26 mouse cellular contexts compared by ENCODE assay signal in genomic region chr6:23361842-23362451, GRCm38 (mm10).
DNase-seq lines count a peak whose midpoint lies in the region; ATAC-seq and TF ChIP-seq lines count a peak whose summit lies in the region.
"Had no signal": no experiment of that assay in that cellular context is flagged by ENCODE, and none has a peak within 500 bp of the region (broad histone marks: within the 10 kb centered on the region; RNA-seq: fewer than 3 reads in every experiment).

No protein-coding gene starts in this region.

- no peak overlapping the region for H3K27ac ChIP-seq in hindbrain, embryonic 13.5 days
- H3K27ac ChIP-seq in hindbrain, embryonic 10.5 days = no peak overlapping the region
- H3K27ac ChIP-seq in midbrain, embryonic 13.5 days = no peak overlapping the region
- no peak overlapping the region for H3K27ac ChIP-seq in midbrain, embryonic 14.5 days (replicated peaks; ENCODE audit: low read depth, low read length)
- H3K27ac ChIP-seq in hindbrain, embryonic 16.5 days (ENCODE audit: low read depth, low read length) = no peak overlapping the region
- H3K27ac ChIP-seq: embryonic facial prominence, embryonic 10.5 days; embryonic facial prominence, embryonic 13.5 days; forebrain, embryonic 12.5 days; forebrain, embryonic 15.5 days; heart, adult 2 months; heart, embryonic 10.5 days; heart, embryonic 13.5 days had no signal

- H3K4me3 ChIP-seq in hindbrain, embryonic 13.5 days = no peak overlapping the region
- no peak overlapping the region for H3K4me3 ChIP-seq in hindbrain, embryonic 10.5 days
- H3K4me3 ChIP-seq in midbrain, embryonic 13.5 days (replicated peaks) = no peak overlapping the region
- no peak overlapping the region for H3K4me3 ChIP-seq in midbrain, embryonic 14.5 days (replicated peaks; ENCODE audit: low read depth, low read length)
- no peak overlapping the region for H3K4me3 ChIP-seq in hindbrain, embryonic 16.5 days (ENCODE audit: low read length)
- H3K4me3 ChIP-seq: embryonic facial prominence, embryonic 10.5 days; embryonic facial prominence, embryonic 13.5 days; erythroblast, embryonic 14.5 days; forebrain, embryonic 12.5 days; forebrain, embryonic 15.5 days; heart, adult 2 months; heart, embryonic 10.5 days; heart, embryonic 13.5 days had no signal

- H3K4me1 ChIP-seq in hindbrain, embryonic 13.5 days (replicated peaks) = peaks cover 14% of the 10 kb centered on the region
- H3K4me1 ChIP-seq in hindbrain, embryonic 10.5 days (replicated peaks) = peaks cover 13% of the 10 kb centered on the region
- peaks cover 8% of the 10 kb centered on the region; the same call in 1 of the 2 replicates for H3K4me1 ChIP-seq in midbrain, embryonic 13.5 days (replicated peaks)
- 0 out of 2 replicates have a peak, but pooled peaks cover 4% of the 10 kb centered on the region for H3K4me1 ChIP-seq in midbrain, embryonic 14.5 days (ENCODE audit: control insufficient read depth, insufficient read depth, low read length)
- no peaks in the 10 kb centered on the region for H3K4me1 ChIP-seq in hindbrain, embryonic 16.5 days (ENCODE audit: control insufficient read depth, insufficient read depth, low read depth, low read length)
- H3K4me1 ChIP-seq: embryonic facial prominence, embryonic 10.5 days; embryonic facial prominence, embryonic 13.5 days; forebrain, embryonic 15.5 days; heart, embryonic 10.5 days; heart, embryonic 13.5 days had no signal

- peak; percentile 54; the same call in 1 of the 2 replicates for ATAC-seq in hindbrain, embryonic 13.5 days (ENCODE audit: low FRiP score)
- peak; percentile 66 for ATAC-seq in midbrain, embryonic 13.5 days
- no peak for ATAC-seq in midbrain, embryonic 14.5 days (ENCODE audit: low FRiP score, low TSS enrichment)
- 0 out of 2 replicates have a peak, but pooled peaks have one; percentile 11 for ATAC-seq in hindbrain, embryonic 16.5 days
- ATAC-seq: CD4-positive, CD25-positive, alpha-beta regulatory T cell, adult 4 months; forebrain, embryonic 15.5 days had no signal

- no peak overlapping the region for H3K9ac ChIP-seq in hindbrain, embryonic 13.5 days
- H3K9ac ChIP-seq in midbrain, embryonic 13.5 days (replicated peaks) = no peak overlapping the region
- no peak overlapping the region for H3K9ac ChIP-seq in midbrain, embryonic 14.5 days (replicated peaks; ENCODE audit: low read length)
- H3K9ac ChIP-seq in hindbrain, embryonic 16.5 days (ENCODE audit: low read depth, low read length) = no peak overlapping the region
- H3K9ac ChIP-seq: embryonic facial prominence, embryonic 13.5 days; forebrain, embryonic 12.5 days; forebrain, embryonic 15.5 days; heart, embryonic 13.5 days had no signal

- no peak for TF ChIP-seq POLR2A in brain, embryonic 14.5 days (IDR thresholded peaks at IDR 0.05; ENCODE audit: borderline replicate concordance, extremely low read depth, insufficient read depth, insufficient read length, poor library complexity, severe bottlenecking)

- 43% methylated on average over 8 of the region's 8 CpGs for WGBS in hindbrain, embryonic 13.5 days
- 82% methylated on average over 8 of the region's 8 CpGs for WGBS in hindbrain, embryonic 10.5 days
- WGBS in midbrain, embryonic 13.5 days = 47% methylated on average over 8 of the region's 8 CpGs
- WGBS in midbrain, embryonic 14.5 days = 36% methylated on average over 8 of the region's 8 CpGs
- WGBS in hindbrain, embryonic 16.5 days = 54% methylated on average over 8 of the region's 8 CpGs

- DNase-seq in hindbrain, embryonic 10.5 days (ENCODE audit: low spot score) = no peak
- no peak for DNase-seq in midbrain, embryonic 14.5 days
- peak; percentile 30 for DNase-seq in brain, embryonic 14.5 days (ENCODE audit: low read depth)
- no peak for DNase-seq in urinary bladder, adult 18-20 months (ENCODE audit: low spot score in 2 of 2)
- DNase-seq: adrenal gland, adult 2 months; adrenal gland, postnatal 14 days; cerebellum, adult 11-12 months; cerebellum, adult 8-10 months; cerebellum, postnatal 10 days; cerebellum, postnatal 36 days; embryo, embryonic 11 days; gastrocnemius, postnatal 25 days; heart, adult 2 months; heart, postnatal 14 days; heart, postnatal 4 days had no signal

- H3K27me3 ChIP-seq in hindbrain, embryonic 13.5 days = no peaks in the 10 kb centered on the region
- H3K27me3 ChIP-seq in hindbrain, embryonic 10.5 days (ENCODE audit: insufficient read depth, poor library complexity, severe bottlenecking) = no peaks in the 10 kb centered on the region
- H3K27me3 ChIP-seq in midbrain, embryonic 13.5 days = 0 out of 2 replicates have a peak, but pooled peaks cover 7% of the 10 kb centered on the region
- H3K27me3 ChIP-seq in midbrain, embryonic 14.5 days (ENCODE audit: control insufficient read depth, insufficient read depth, low read length) = no peaks in the 10 kb centered on the region
- no peaks in the 10 kb centered on the region for H3K27me3 ChIP-seq in hindbrain, embryonic 16.5 days (replicated peaks; ENCODE audit: control insufficient read depth, insufficient read depth, low read length)
- H3K27me3 ChIP-seq: embryonic facial prominence, embryonic 13.5 days; forebrain, embryonic 15.5 days; heart, embryonic 13.5 days had no signal

- H3K36me3 ChIP-seq in hindbrain, embryonic 13.5 days = no peaks in the 10 kb centered on the region
- H3K36me3 ChIP-seq in hindbrain, embryonic 10.5 days = no peaks in the 10 kb centered on the region
- no peaks in the 10 kb centered on the region for H3K36me3 ChIP-seq in midbrain, embryonic 13.5 days
- no peaks in the 10 kb centered on the region for H3K36me3 ChIP-seq in midbrain, embryonic 14.5 days (ENCODE audit: control insufficient read depth, insufficient read depth, low read length)
- no peaks in the 10 kb centered on the region for H3K36me3 ChIP-seq in hindbrain, embryonic 16.5 days (ENCODE audit: control insufficient read depth, insufficient read depth, low read length)
- H3K36me3 ChIP-seq: embryonic facial prominence, embryonic 10.5 days; embryonic facial prominence, embryonic 13.5 days; forebrain, embryonic 12.5 days; forebrain, embryonic 15.5 days; heart, embryonic 10.5 days; heart, embryonic 13.5 days had no signal

- TF ChIP-seq CTCF in brain, embryonic 14.5 days (IDR thresholded peaks at IDR 0.05; ENCODE audit: borderline replicate concordance, extremely low read depth, insufficient read depth, insufficient read length) = no peak

- H3K9me3 ChIP-seq in hindbrain, embryonic 13.5 days = no peaks in the 10 kb centered on the region
- no peaks in the 10 kb centered on the region for H3K9me3 ChIP-seq in hindbrain, embryonic 10.5 days
- H3K9me3 ChIP-seq in midbrain, embryonic 13.5 days = no peaks in the 10 kb centered on the region
- H3K9me3 ChIP-seq in midbrain, embryonic 14.5 days (ENCODE audit: control insufficient read depth, low read length) = no peaks in the 10 kb centered on the region
- H3K9me3 ChIP-seq in hindbrain, embryonic 16.5 days (ENCODE audit: control insufficient read depth, low read length) = no peaks in the 10 kb centered on the region
- H3K9me3 ChIP-seq: embryonic facial prominence, embryonic 10.5 days; embryonic facial prominence, embryonic 13.5 days; forebrain, embryonic 12.5 days; forebrain, embryonic 15.5 days; heart, embryonic 10.5 days; heart, embryonic 13.5 days had no signal

- no peak overlapping the region for H3K4me2 ChIP-seq in hindbrain, embryonic 13.5 days
- H3K4me2 ChIP-seq in midbrain, embryonic 13.5 days (replicated peaks) = no peak overlapping the region
- no peak overlapping the region for H3K4me2 ChIP-seq in midbrain, embryonic 14.5 days (ENCODE audit: low read length)
- no peak overlapping the region for H3K4me2 ChIP-seq in hindbrain, embryonic 16.5 days (ENCODE audit: low read length)
- H3K4me2 ChIP-seq: embryonic facial prominence, embryonic 13.5 days; forebrain, embryonic 12.5 days; forebrain, embryonic 15.5 days; heart, embryonic 13.5 days had no signal
